Mouse (Mus musculus): ENCODE results near the gene Cd164.

Gene Cd164

DNA sequence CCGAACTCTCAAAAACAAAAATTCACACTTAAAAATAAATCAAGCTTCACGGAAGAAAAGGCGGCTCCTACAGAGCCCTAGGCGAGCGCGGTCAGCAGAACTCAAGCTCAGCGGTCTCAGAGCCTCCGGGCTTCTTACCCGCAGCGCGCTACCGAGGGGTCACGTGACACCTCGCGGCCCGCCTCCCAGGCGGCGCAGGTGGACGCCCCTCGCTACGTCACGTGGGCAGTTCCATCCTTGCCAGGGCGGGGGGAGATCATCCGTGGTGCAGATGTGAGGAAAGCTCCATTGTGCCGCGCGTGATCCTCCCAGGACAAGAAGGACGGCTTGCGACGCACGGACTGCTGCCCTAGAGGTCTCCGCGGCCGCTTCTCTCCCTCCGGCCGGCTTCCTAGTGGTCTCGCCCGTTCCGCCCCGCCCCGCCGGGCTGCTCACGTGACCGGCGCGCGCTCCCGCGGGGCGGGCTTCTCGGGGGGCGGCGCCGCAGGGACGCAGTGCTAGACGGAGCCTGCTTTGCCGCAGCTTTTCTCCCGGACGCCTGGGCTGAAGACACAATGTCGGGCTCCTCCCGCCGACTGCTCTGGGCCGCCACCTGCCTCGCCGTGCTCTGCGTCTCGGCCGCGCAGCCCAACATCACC lies at the start of gene Cd164:
Gene Cd164 (plus strand): TSS at position 434 of the 638 bp plus-strand sequence.
- DNase-seq (ENCODE audit: low spot score) = peak; percentile 88

GRCm38 (mm10) chr10:41470693-41471092 lies 48.5 kb upstream of the Cd164 start:
- DNase-seq (ENCODE audit: low spot score) = no peak

DNA sequence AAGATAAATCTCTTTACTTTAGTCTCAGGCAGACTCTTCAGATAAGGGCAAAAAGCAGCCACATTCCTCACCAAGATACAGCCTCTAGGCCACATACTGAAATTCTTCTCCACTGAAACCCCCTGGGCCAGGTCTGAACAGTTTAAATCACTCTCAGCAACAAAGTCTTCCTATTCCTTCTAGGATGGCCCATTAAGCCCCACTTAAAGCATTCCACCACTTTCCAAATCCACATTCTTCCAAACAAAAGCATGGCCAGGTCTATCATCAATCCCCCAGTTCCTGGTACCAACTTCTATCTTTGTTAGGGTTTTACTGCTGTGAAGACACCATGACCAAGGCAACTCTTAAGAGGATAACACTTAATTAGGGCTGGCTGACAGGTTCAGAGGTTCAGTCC lies 46.7 kb upstream of the Cd164 start:
- no peak for DNase-seq (ENCODE audit: low spot score)

- DNase-seq (ENCODE audit: low spot score) = no peak
These were observed 46.2 kb upstream of the Cd164 start for GRCm38 (mm10) chr10:41472962-41473481.

DNA sequence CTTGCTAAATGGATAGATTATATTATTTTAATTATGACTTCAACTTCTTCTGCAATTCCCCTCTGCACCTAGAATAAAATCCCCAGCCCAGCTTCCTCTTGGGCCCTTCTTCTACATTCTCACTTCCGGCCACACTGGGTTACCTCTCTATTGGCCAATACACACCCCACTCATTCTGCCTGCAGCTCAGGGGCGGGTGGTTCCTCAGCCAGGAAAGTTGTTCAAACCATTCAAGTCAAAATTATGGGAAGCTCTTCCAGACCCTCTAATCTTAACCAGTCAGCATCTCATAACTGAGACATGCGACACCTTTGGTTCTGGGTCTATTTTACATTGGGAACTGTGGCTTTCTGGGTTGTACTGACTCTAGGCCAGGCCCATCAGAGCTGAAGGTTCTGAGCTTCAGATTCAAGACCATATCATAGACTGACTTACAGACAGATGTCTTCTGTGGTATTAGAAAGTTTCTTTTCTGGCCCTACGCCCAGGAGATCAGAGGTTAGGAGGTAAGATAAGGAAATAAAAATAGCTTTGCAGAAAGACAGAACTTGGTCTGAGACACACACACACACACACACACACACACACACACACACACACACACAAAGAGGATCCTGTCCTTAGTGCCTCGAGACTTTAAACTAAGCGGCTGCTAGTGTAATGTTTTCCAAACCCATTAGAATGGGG lies 45.3 kb upstream of the Cd164 start:
- DNase-seq (ENCODE audit: low spot score) = no peak

GRCm38 (mm10) chr10:41474981-41475391 lies 44.2 kb upstream of the Cd164 start:
- DNase-seq (ENCODE audit: low spot score) = no peak

GRCm38 (mm10) chr10:41476171-41477017 lies 42.8 kb upstream of the Cd164 start, which contains the start of gene Mical1:
TSS of gene Mical1 (plus strand) at chr10:41476314.
- DNase-seq (ENCODE audit: low spot score) = no peak

DNA sequence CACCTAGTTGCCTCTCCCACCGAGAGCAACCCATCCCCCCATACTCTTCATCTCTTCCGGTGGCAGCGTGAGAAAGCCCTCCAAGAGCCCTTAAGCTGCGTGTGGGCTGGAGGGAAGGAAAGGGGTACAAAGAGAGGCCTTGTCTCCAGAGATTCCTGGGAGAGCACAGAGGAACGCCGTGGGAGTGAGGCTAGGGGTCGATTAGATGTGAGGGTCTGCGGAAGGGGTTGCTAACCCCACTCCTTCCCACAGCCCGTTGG lies 42.3 kb upstream of the Cd164 start:
- DNase-seq (ENCODE audit: low spot score) = no peak

GRCm38 (mm10) chr10:41477278-41478181 lies 41.7 kb upstream of the Cd164 start:
- no peak for DNase-seq (ENCODE audit: low spot score)

- DNase-seq (ENCODE audit: low spot score) = no peak
These were observed 39.3 kb upstream of the Cd164 start for GRCm38 (mm10) chr10:41479961-41480360.

GRCm38 (mm10) chr10:41480938-41481880 lies 38.0 kb upstream of the Cd164 start:
- no peak for DNase-seq (ENCODE audit: low spot score)

- no peak for DNase-seq (ENCODE audit: low spot score)
These were observed 36.8 kb upstream of the Cd164 start for GRCm38 (mm10) chr10:41482446-41482845.

DNA sequence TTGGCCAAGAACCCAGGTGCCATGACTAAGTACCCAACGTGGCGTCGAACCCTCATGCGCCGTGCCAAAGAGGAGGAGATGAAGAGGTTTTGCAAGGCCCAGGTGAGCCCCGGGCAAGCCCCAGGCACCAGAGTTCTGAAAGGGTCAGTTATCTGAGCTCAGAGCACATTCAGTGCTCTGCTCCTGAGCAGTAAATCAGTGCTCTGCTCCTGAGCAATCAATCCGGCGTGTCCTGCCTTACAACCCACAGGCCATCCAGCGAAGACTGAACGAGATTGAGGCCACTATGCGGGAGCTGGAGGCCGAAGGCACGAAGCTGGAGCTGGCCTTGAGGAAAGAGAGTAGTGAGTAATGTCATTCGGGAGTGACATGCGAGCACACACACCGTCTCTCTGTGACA lies 33.4 kb upstream of the Cd164 start:
- no peak for DNase-seq (ENCODE audit: low spot score)

- DNase-seq (ENCODE audit: low spot score) = no peak
These were observed 32.6 kb upstream of the Cd164 start for GRCm38 (mm10) chr10:41486506-41487170.

- no peak for DNase-seq (ENCODE audit: low spot score)
These were observed 30.3 kb upstream of the Cd164 start for GRCm38 (mm10) chr10:41488877-41489276.

DNA sequence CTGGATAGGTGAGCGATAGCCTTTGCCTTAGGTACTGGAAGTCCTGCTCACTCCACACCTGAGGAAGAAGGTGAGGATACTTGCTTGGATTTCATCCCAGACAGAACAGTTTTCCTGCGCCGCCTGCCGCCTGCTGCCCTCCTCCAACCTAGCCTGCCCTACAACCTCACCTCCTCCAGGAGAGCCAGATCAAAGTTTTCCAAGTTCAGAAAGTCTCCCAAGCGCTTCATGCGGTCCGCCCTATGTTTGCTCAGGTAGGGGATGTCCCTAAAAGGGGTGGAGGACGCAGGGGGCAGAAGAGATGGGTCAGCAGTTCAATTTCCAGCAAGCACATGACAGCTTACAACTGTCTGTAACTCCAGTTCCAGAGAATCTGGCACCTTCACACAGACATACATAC lies 29.9 kb upstream of the Cd164 start:
- no peak for DNase-seq (ENCODE audit: low spot score)

DNA sequence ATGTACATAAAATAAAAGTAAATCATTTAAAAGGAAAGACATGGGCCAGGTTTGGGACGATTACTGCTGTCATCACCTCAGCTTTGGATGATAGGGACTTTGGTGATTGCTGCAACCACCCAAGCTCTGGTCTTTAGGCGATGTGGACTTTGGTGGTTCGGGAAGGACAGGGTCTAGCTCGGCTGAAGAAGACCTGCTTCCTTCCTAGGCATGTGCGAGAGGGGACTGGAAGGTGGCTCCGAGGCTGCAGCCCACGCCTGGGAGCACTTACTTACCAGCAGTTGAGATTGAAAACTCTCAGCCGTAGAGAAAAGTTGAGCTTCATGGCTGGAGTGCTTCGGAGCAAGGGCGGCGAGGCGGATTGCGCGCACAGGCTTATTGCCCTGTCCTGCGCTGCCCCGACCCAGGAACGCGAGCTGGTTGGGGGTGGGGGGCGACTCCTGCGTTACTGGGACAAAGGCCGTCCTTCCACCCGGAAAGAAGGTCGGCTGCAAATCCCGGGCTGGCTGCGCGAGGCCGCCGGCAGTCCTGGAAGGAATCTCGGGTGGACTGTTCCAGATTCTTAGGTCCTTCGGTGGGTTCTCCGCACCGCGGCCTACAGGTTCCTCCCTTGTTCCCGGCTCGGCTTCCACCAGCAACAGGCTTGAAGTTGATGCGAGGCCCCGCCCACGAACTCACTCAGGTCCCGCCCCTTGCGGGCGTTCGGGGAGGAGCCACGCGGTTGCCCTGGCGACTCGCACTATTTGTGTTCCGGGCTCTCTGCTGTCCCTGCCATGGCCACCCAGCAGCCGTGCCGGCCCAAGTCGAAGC lies 29.3 kb upstream of the Cd164 start, which contains the start of the genes Smpd2 and Ppil6:
Gene Smpd2 (minus strand): TSS at position 662 of the 810 bp plus-strand sequence.
Gene Ppil6 (plus strand): TSS at position 732 of the 810 bp plus-strand sequence.
- DNase-seq (ENCODE audit: low spot score) = peak; percentile 84

DNA sequence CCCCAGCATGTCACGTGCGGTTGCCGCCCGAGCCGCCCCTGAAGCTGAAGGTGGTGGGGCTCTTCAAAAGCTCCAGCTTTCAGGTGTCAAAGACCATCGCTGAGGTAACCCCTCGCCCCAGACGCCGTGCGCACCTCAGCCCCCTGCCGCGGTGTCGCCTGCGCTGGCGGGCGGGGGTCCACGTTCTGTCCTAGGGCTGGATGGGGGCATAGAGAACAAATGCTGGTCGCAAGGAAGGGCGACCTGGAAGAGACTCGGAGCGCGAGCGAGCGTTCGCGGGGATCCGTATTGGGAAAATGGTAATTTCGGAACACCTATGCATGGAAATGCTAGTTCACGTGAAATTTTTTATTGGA lies 28.7 kb upstream of the Cd164 start:
- DNase-seq (ENCODE audit: low spot score) = no peak

DNA sequence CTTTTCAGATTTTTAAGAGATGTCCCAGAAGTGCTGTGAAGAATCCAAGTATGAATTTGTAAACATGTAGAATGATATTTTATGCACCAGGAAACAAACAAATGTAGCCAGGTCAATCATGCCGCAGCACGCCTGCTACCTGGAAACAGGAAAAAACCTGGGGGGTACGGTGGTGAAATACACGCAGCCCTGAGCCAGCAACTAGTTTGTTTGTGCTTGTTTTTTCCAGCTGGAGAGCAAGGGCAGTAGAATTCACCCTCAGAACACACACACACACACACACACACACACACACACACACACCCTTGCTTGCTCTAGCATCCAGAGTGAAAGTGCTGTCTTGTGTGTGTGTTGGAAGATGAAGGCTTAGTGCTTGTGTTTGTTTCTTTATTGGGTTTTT lies 28.1 kb upstream of the Cd164 start:
- DNase-seq (ENCODE audit: low spot score) = no peak
